Mouse (Mus musculus) neural tube, embryonic 13.5 days (tissue): ENCODE results near the gene Nr1h2. TPM values are rescaled to one million over a fixed set of nuclear protein-coding genes. Genes with fewer than 3 reads are reported as not detected.

Experiments used
- ATAC-seq: fragments of 200-750 bp; cut with Nextera tagmentation; 2 replicates; pipeline ENCODE4 v1.8.0; 2017; ENCODE audit warnings: low read depth, mild to moderate bottlenecking, moderate TSS enrichment, moderate library complexity
- H3K27ac ChIP-seq: fragments of 300-500 bp; sonication (generic); replicated peaks from 2 replicates; pipeline ENCODE4 v1.5.1; 2015; ENCODE audit warnings: moderate library complexity, mild to moderate bottlenecking, inconsistent platforms
- H3K27me3 ChIP-seq: fragments of 300-500 bp; sonication (generic); 2 replicates; pipeline ENCODE4 v1.6.1; 2015; ENCODE audit warnings: mild to moderate bottlenecking, inconsistent platforms
- H3K36me3 ChIP-seq: fragments of 300-500 bp; sonication (generic); 2 replicates; pipeline ENCODE4 v1.6.1; 2015; ENCODE audit warnings: mild to moderate bottlenecking, inconsistent platforms
- H3K4me1 ChIP-seq: fragments of 300-500 bp; sonication (generic); replicated peaks from 2 replicates; pipeline ENCODE4 v1.6.1; 2015; ENCODE audit warnings: inconsistent platforms
- H3K4me2 ChIP-seq: fragments of 300-500 bp; sonication (generic); 2 replicates; pipeline ENCODE4 v1.6.1; 2015; ENCODE audit warnings: inconsistent platforms, mild to moderate bottlenecking, moderate library complexity
- H3K4me3 ChIP-seq: fragments of 300-500 bp; sonication (generic); 2 replicates; pipeline ENCODE4 v1.5.1; 2015; ENCODE audit warnings: mild to moderate bottlenecking, inconsistent platforms
- H3K9ac ChIP-seq: fragments of 300-500 bp; sonication (generic); 2 replicates; pipeline ENCODE4 v1.6.1; 2015; ENCODE audit warnings: moderate library complexity, mild to moderate bottlenecking, inconsistent platforms
- H3K9me3 ChIP-seq: fragments of 300-500 bp; sonication (generic); 2 replicates; pipeline ENCODE4 v1.6.1; 2016; ENCODE audit warnings: inconsistent platforms
- WGBS: fragments of 180-500 bp; shearing (Covaris S2); methylation state at CpG from one replicate; pipeline ENCODE4 v1.1.7; 2015; 5-methylcytosine and 5-hydroxymethylcytosine counted together
- microRNA-seq: library from miRNA; unstranded; fragments of <30 nt; microRNA quantifications from one replicate; pipeline ENCODE4, GENCODE M21; 2016
- polyA plus RNA-seq: library from polyadenylated mRNA; unstranded; fragments of >200 nt; fragmentation: Nextera tagmentation; extraction: Ambion mirVana; gene quantifications from 2 replicates; pipeline ENCODE4 v1.2.1, GENCODE M21; 2015

Nr1h2 gene
- polyA plus RNA-seq, 1 experiment from 2014 or later = 60.1 TPM

- Histone ChIP-seq H3K4me2 (peak overlapping the region; percentile 21; the same call in 1 of the 2 replicates), H3K4me3 (peak overlapping the region; percentile 11; the same call in 1 of the 2 replicates), H3K27ac (no peak overlapping the region), H3K4me1 (peaks cover 10% of the 10 kb centered on the region), H3K27me3 (peaks cover 70% of the 10 kb centered on the region), H3K36me3 (no peaks in the 10 kb centered on the region), H3K9me3 (no peaks in the 10 kb centered on the region), H3K9ac (peak overlapping the region; percentile 50; the same call in 1 of the 2 replicates)
- ATAC-seq = 0 out of 2 replicates have a peak, but pooled peaks have one; percentile 44
- 3% methylated on average over 20 of the region's 20 CpGs for WGBS
Observed at GRCm38 (mm10) chr7:44521710-44522109, 32.0 kb downstream of the Nr1h2 start.

GRCm38 (mm10) chr7:44520990-44521389 lies 32.8 kb downstream of the Nr1h2 start:
- WGBS = 66% methylated on average over 3 of the region's 3 CpGs
- H3K4me1 ChIP-seq = peaks cover 10% of the 10 kb centered on the region
- no peaks in the 10 kb centered on the region for H3K9me3 ChIP-seq
- no peak overlapping the region for H3K9ac ChIP-seq
- ATAC-seq = no peak
- no peak overlapping the region for H3K4me3 ChIP-seq
- H3K36me3 ChIP-seq = no peaks in the 10 kb centered on the region
- H3K27me3 ChIP-seq = peaks cover 63% of the 10 kb centered on the region
- no peak overlapping the region for H3K27ac ChIP-seq
- no peak overlapping the region for H3K4me2 ChIP-seq

DNA sequence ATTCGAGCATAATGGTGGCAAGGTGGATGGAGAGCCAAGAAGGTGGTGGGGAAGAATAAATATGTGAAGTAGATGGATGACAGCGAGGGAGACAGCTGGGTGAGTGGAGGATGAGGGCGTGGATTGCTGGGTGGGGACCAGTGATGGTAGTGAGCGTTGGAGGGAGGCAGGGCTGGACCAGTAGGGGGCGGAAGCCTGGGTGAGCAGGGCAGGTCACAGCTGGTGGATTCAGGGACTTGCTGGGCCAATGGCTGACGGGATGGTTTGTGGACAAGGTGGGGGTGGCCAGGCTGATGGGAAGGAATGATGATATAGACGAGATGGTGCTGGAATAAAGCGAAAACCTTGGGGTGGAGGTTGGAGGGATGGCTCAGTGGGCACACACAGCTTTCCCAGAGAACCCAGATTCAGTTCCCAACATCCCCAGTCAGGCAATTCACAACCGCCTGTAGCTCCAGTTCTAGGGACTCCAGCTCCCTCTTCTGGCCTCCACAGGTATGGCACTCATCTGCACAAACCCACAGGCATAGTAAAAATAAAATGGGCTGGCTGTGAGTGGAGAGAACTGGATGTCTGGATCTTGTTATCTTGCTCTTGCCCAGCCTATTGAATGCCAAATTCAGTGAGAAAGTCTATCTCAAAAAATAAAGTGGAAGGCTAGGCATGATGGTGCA lies 34.4 kb downstream of the Nr1h2 start:
- no peak overlapping the region for H3K4me3 ChIP-seq
- 68% methylated on average over 9 of the region's 9 CpGs for WGBS
- ATAC-seq = no peak

GRCm38 (mm10) chr7:44507491-44507890 lies 46.3 kb downstream of the Nr1h2 start:
- no peaks in the 10 kb centered on the region for H3K36me3 ChIP-seq
- H3K4me2 ChIP-seq = no peak overlapping the region
- H3K27me3 ChIP-seq = peaks cover 27% of the 10 kb centered on the region
- H3K4me1 ChIP-seq = no peaks in the 10 kb centered on the region
- ATAC-seq = no peak
- H3K4me3 ChIP-seq = no peak overlapping the region
- no peak overlapping the region for H3K9ac ChIP-seq
- H3K9me3 ChIP-seq = no peaks in the 10 kb centered on the region
- H3K27ac ChIP-seq = no peak overlapping the region

More for the DNA sequence above, 34.4 kb downstream of the Nr1h2 start:
- Histone ChIP-seq H3K4me2 (no peak overlapping the region), H3K36me3 (no peaks in the 10 kb centered on the region), H3K27me3 (peaks cover 47% of the 10 kb centered on the region), H3K27ac (no peak overlapping the region), H3K9me3 (no peaks in the 10 kb centered on the region), H3K9ac (no peak overlapping the region), H3K4me1 (peaks cover 5% of the 10 kb centered on the region; the same call in 1 of the 2 replicates)

GRCm38 (mm10) chr7:44501563-44502115 lies 52.1 kb downstream of the Nr1h2 start:
- Histone ChIP-seq H3K9ac (no peak overlapping the region), H3K27ac (no peak overlapping the region), H3K9me3 (no peaks in the 10 kb centered on the region), H3K4me3 (no peak overlapping the region), H3K4me2 (no peak overlapping the region), H3K36me3 (no peaks in the 10 kb centered on the region), H3K4me1 (peaks cover 11% of the 10 kb centered on the region), H3K27me3 (peaks cover 3% of the 10 kb centered on the region; the same call in 1 of the 2 replicates)
- WGBS = 32% methylated on average over 5 of the region's 5 CpGs
- peak; percentile 37; the same call in 1 of the 2 replicates for ATAC-seq

DNA sequence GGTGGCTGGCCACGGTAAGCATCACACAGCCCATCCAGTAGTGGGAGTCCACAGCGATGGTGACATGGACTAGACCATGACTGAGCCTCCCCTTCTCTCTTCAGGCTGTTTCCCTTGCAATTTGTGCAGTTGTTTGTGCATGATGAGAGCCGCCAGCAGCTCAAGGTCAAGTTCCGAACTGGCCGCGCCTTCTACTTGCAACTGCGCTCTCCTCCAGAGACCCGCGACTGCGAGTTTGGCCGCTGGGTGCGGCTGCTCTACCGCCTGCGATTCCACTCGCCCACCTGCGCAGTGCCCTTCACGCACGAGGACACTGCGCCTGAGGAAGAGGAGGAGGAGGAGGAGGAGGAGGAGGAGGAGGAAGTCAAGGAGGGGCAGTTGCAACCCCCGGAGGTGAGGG lies 53.7 kb downstream of the Nr1h2 start:
- H3K4me3 ChIP-seq = no peak overlapping the region
- H3K9me3 ChIP-seq = no peaks in the 10 kb centered on the region
- no peak for ATAC-seq
- peaks cover 19% of the 10 kb centered on the region for H3K4me1 ChIP-seq
- no peak overlapping the region for H3K27ac ChIP-seq
- 58% methylated on average over 20 of the region's 20 CpGs for WGBS
- no peak overlapping the region for H3K9ac ChIP-seq
- no peak overlapping the region for H3K4me2 ChIP-seq
- H3K27me3 ChIP-seq = peaks cover 3% of the 10 kb centered on the region; the same call in 1 of the 2 replicates
- H3K36me3 ChIP-seq = no peaks in the 10 kb centered on the region

Small RNA genes within 50 kb of the gene (microRNA-seq; reads per million reads assigned to microRNA genes)
- not detected for gene Mir7053

Other genes starting within 250 kb of the Nr1h2 start
- gene Clec11a, start 247.0 kb downstream of the Nr1h2 start, polyA plus RNA-seq = 2.8 TPM in 2 replicates
- 26.5 and 27.7 TPM in 2 replicates for gene Shank1, start 243.7 kb downstream of the Nr1h2 start, polyA plus RNA-seq
- 24.9 and 28.4 TPM in 2 replicates for gene Syt3, start 169.8 kb downstream of the Nr1h2 start, polyA plus RNA-seq
- 1.0 and 1.5 TPM in 2 replicates for gene 1700008O03Rik, start 168.1 kb downstream of the Nr1h2 start, polyA plus RNA-seq
- 11.3 and 13.3 TPM in 2 replicates for gene Lrrc4b, start 124.9 kb downstream of the Nr1h2 start, polyA plus RNA-seq
- gene Aspdh, start 88.6 kb downstream of the Nr1h2 start, polyA plus RNA-seq = 1.6 and 2.9 TPM in 2 replicates
- gene Josd2, start 86.0 kb downstream of the Nr1h2 start, polyA plus RNA-seq = 49.9 and 54.3 TPM in 2 replicates
- 139 TPM in 2 replicates for gene Emc10, start 57.4 kb downstream of the Nr1h2 start, polyA plus RNA-seq
- 23.0 and 29.8 TPM in 2 replicates for gene Fam71e1, start 57.4 kb downstream of the Nr1h2 start, polyA plus RNA-seq
- 0.08 and 0.22 TPM in 2 replicates for gene Mybpc2, start 29.3 kb downstream of the Nr1h2 start, polyA plus RNA-seq
- gene Spib, start 21.9 kb downstream of the Nr1h2 start, polyA plus RNA-seq = 0.13 TPM in 1 of 2 replicates, not detected in the other
- 22.5 and 22.7 TPM in 2 replicates for gene Pold1, start 5.1 kb downstream of the Nr1h2 start, polyA plus RNA-seq
- gene Napsa, start 18.4 kb upstream of the Nr1h2 start, polyA plus RNA-seq = 1.2 and 1.6 TPM in 2 replicates
- 4.7 and 5.2 TPM in 2 replicates for gene Kcnc3, start 36.7 kb upstream of the Nr1h2 start, polyA plus RNA-seq
- gene Myh14, start 116.9 kb upstream of the Nr1h2 start, polyA plus RNA-seq = 1.9 and 2.6 TPM in 2 replicates
- gene Izumo2, start 154.8 kb upstream of the Nr1h2 start, polyA plus RNA-seq = not detected in 2 replicates
- gene Vrk3, start 194.5 kb upstream of the Nr1h2 start, polyA plus RNA-seq = 25.1 and 30.5 TPM in 2 replicates
- 1.2 and 1.3 TPM in 2 replicates for gene Zfp473, start 197.1 kb upstream of the Nr1h2 start, polyA plus RNA-seq